18 mouse cellular contexts compared by ENCODE assay signal in the genomic region with DNA sequence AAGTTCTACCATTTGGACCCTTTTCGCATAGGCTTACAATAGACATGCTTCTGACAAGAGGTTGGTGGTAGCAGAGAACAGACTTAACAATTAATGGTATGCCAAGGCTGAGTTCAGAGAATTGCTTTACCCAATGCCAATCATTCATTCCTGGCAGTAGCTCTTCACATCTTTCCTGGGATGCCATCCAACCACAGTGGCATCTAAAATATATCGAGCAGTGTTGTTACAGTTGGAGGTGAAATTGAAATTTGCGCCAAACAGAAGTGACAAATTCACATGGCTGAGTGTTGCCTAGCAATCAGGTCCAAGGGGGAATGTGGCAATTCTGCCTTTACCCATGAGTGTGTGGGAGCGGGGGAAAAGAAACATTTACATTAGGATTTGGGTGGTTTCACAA. TPM values are rescaled to one million over a fixed set of nuclear protein-coding genes. Genes with fewer than 3 reads are reported as not detected.
A peak's percentile ranks its signal among the peaks of the same experiment; 100 is the strongest.
DNase-seq lines count a peak whose midpoint lies in the region; ATAC-seq and TF ChIP-seq lines count a peak whose summit lies in the region.
"Had no signal": no experiment of that assay in that cellular context is flagged by ENCODE, and none has a peak within 500 bp of the region (broad histone marks: within the 10 kb centered on the region; RNA-seq: fewer than 3 reads in every experiment).

No protein-coding gene starts in this region.

- no peak overlapping the region for H3K9ac ChIP-seq in midbrain, postnatal 0 days (replicated peaks; ENCODE audit: low read length, poor library complexity, severe bottlenecking)
- H3K9ac ChIP-seq in midbrain, embryonic 11.5 days (ENCODE audit: low read length): no peak overlapping the region
- H3K9ac ChIP-seq in forebrain, embryonic 16.5 days (replicated peaks; ENCODE audit: low read depth, low read length): no peak overlapping the region
- H3K9ac ChIP-seq: liver, postnatal 0 days had no signal

- H3K27ac ChIP-seq in midbrain, postnatal 0 days (ENCODE audit: low read depth, low read length): no peak overlapping the region
- no peak overlapping the region for H3K27ac ChIP-seq in midbrain, embryonic 11.5 days (ENCODE audit: low read depth, low read length)
- peak overlapping the region; percentile 74 for H3K27ac ChIP-seq in forebrain, embryonic 16.5 days (ENCODE audit: low read length)
- no peak overlapping the region for H3K27ac ChIP-seq in gastrocnemius, adult 2 months

- no peaks in the 10 kb centered on the region for H3K36me3 ChIP-seq in midbrain, postnatal 0 days (ENCODE audit: insufficient read depth, low read length)
- no peaks in the 10 kb centered on the region for H3K36me3 ChIP-seq in midbrain, embryonic 11.5 days (ENCODE audit: control insufficient read depth, insufficient read depth, low read length)
- H3K36me3 ChIP-seq in forebrain, embryonic 16.5 days (ENCODE audit: control insufficient read depth, insufficient read depth): no peaks in the 10 kb centered on the region
- H3K36me3 ChIP-seq: G1E had no signal

- ATAC-seq in midbrain, postnatal 0 days (ENCODE audit: low FRiP score): no peak
- ATAC-seq in midbrain, embryonic 11.5 days (ENCODE audit: low FRiP score): no peak
- ATAC-seq in forebrain, embryonic 16.5 days: peak; percentile 92
- ATAC-seq: liver, postnatal 0 days had no signal

- no peaks in the 10 kb centered on the region for H3K27me3 ChIP-seq in midbrain, postnatal 0 days (ENCODE audit: insufficient read depth, low read length)
- H3K27me3 ChIP-seq in midbrain, embryonic 11.5 days (ENCODE audit: control insufficient read depth, insufficient read depth, low read length): no peaks in the 10 kb centered on the region
- H3K27me3 ChIP-seq in forebrain, embryonic 16.5 days (replicated peaks; ENCODE audit: control insufficient read depth, insufficient read depth, low read length): no peaks in the 10 kb centered on the region

- no peaks in the 10 kb centered on the region for H3K9me3 ChIP-seq in midbrain, postnatal 0 days (ENCODE audit: low read length)
- no peaks in the 10 kb centered on the region for H3K9me3 ChIP-seq in midbrain, embryonic 11.5 days (ENCODE audit: control insufficient read depth, low read length)
- no peaks in the 10 kb centered on the region for H3K9me3 ChIP-seq in forebrain, embryonic 16.5 days (ENCODE audit: control insufficient read depth, low read length)
- H3K9me3 ChIP-seq: G1E had no signal

- no peak overlapping the region for H3K4me2 ChIP-seq in midbrain, postnatal 0 days (ENCODE audit: low read depth, low read length, poor library complexity, severe bottlenecking)
- H3K4me2 ChIP-seq in midbrain, embryonic 11.5 days: no peak overlapping the region
- H3K4me2 ChIP-seq in forebrain, embryonic 16.5 days (ENCODE audit: low read length): peak overlapping the region; percentile 8

- WGBS in midbrain, postnatal 0 days: 75% methylated on average over 4 of the region's 4 CpGs
- WGBS in midbrain, embryonic 11.5 days: 91% methylated on average over 4 of the region's 4 CpGs
- WGBS in forebrain, embryonic 16.5 days: 35% methylated on average over 4 of the region's 4 CpGs

- TF ChIP-seq CTCF in midbrain, postnatal 0 days (IDR thresholded peaks at IDR 0.05): no peak
- no peak for TF ChIP-seq CTCF in gastrocnemius, adult 2 months (IDR thresholded peaks at IDR 0.05)

- DNase-seq in frontal cortex, postnatal 36 days (ENCODE audit: low spot score in 2 of 2): peak; percentile 3 to 34
- DNase-seq in frontal cortex, postnatal 25 days (ENCODE audit: low spot score in 2 of 2): no peak
- peak; percentile 60 for DNase-seq in midbrain, postnatal 0 days (ENCODE audit: low spot score)
- no peak for DNase-seq in midbrain, embryonic 11.5 days (ENCODE audit: low spot score, missing footprints)
- peak; percentile 3 to 10 for DNase-seq in layer of hippocampus, postnatal 25 days (ENCODE audit: extremely low spot score in 1 of 2, low spot score in 1 of 2)
- DNase-seq in embryo, embryonic 11 days: no peak
- no peak for DNase-seq in gastrocnemius, adult 2 months
- DNase-seq: adrenal gland, postnatal 25 days; cerebellum, adult 11 months; gastrocnemius, postnatal 14 days; heart, postnatal 36 days; kidney, adult 11 months; kidney, postnatal 36 days; liver, postnatal 0 days; lung, postnatal 4 days; thymus, postnatal 14 days had no signal

- H3K4me1 ChIP-seq in midbrain, postnatal 0 days (ENCODE audit: insufficient read depth, low read length): no peaks in the 10 kb centered on the region
- H3K4me1 ChIP-seq in midbrain, embryonic 11.5 days (ENCODE audit: control insufficient read depth, insufficient read depth, low read length): no peaks in the 10 kb centered on the region
- H3K4me1 ChIP-seq in forebrain, embryonic 16.5 days (replicated peaks; ENCODE audit: control insufficient read depth, insufficient read depth, low read length): peaks cover 10% of the 10 kb centered on the region

- no peak overlapping the region for H3K4me3 ChIP-seq in midbrain, postnatal 0 days (ENCODE audit: low read depth, low read length)
- no peak overlapping the region for H3K4me3 ChIP-seq in midbrain, embryonic 11.5 days (ENCODE audit: low read depth, low read length)
- no peak overlapping the region for H3K4me3 ChIP-seq in forebrain, embryonic 16.5 days (replicated peaks; ENCODE audit: low read length)
- no peak overlapping the region for H3K4me3 ChIP-seq in gastrocnemius, adult 2 months

- intact Hi-C loops in gastrocnemius, adult 2 months (cut with DNase I): no loop called here

RNA-seq across cellular contexts. Expression of a gene that starts 32.3 kb away (rescaled TPM):
- 11.0 and 14.5 TPM in 2 replicates for total RNA-seq in midbrain, postnatal 0 days (2014; rRNA removed)
- 13.2 and 14.6 TPM in 2 replicates for polyA plus RNA-seq in midbrain, postnatal 0 days (2015; fragmentation: Nextera tagmentation; extraction: Ambion mirVana)
- 18.1 and 20.6 TPM in 2 replicates for polyA plus RNA-seq in midbrain, embryonic 11.5 days (2014; fragmentation: Nextera tagmentation; extraction: Ambion mirVana)
- polyA plus RNA-seq in forebrain, embryonic 16.5 days (2015; fragmentation: Nextera tagmentation; extraction: Ambion mirVana): 18.7 and 20.2 TPM in 2 replicates
- total RNA-seq in layer of hippocampus, postnatal 25 days (2021): 10 to 100 TPM; 11.2 to 14.6 TPM
- total RNA-seq in gastrocnemius, adult 2 months (2021): 1 to 10 TPM; 4.5 to 4.8 TPM

Comparison
In these comparisons a context has a peak if more than half of its experiments do, and no peak if none do; other contexts are left out.
1. DNase-seq: peak in frontal cortex, postnatal 36 days (2 of 2), midbrain, postnatal 0 days (single experiment) and layer of hippocampus, postnatal 25 days (2 of 2); none in frontal cortex, postnatal 25 days (0 of 2), midbrain, embryonic 11.5 days (single experiment), embryo, embryonic 11 days (single experiment) and gastrocnemius, adult 2 months (single experiment).